Mouse (Mus musculus): ENCODE measurements around the gene Tmem184b. TPM values are rescaled to one million over a fixed set of nuclear protein-coding genes. Genes with fewer than 3 reads are reported as not detected.

Gene Tmem184b
- total and polyA plus RNA-seq, 3 experiments, result 38.7 to 83.1 (median 42.9) TPM

DNA sequence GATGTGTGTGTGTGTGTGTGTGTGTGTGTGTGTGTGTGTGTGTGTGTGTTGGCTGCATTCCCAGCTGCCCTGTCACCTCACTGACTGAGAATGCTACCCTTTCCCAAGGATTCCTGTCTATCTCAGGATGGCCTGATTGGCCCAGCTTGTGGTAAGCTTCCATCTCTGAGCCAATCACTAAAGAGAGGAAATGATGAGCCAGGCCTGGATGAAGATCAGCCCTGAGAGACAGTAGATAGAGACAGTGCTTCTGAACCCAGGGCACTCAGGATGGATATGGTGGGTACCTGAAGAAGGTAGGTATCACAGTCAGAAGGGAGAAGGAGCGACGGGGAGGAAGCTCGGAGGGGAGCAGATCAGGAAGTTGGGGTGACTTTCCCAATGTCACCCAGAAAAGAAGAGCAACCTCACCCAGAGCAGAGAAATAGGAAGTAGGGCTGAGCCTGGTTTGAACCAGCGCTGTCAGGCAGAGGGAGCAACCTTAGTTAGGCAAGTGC, 5.8 kb upstream of the Tmem184b start:
- H3K36me3 ChIP-seq (ENCODE audit: control insufficient read depth, insufficient read depth, low read length), result no peaks in the 10 kb centered on the region
- no peak for DNase-seq
- H3K4me3 ChIP-seq, result no peak overlapping the region
- no peaks in the 10 kb centered on the region for H3K27me3 ChIP-seq (ENCODE audit: control insufficient read depth, insufficient read depth, low read length)
- intact Hi-C loops (cut with DNase I), result no loop called here
- TF ChIP-seq POLR2A (IDR thresholded peaks at IDR 0.05; ENCODE audit: insufficient read depth, low read depth, low read length) (no peak), CTCF (IDR thresholded peaks at IDR 0.05) (no peak), EP300 (IDR thresholded peaks at IDR 0.05; ENCODE audit: insufficient read depth, low read depth, low read length) (no peak)
- WGBS, result 74% methylated on average over 4 of the region's 4 CpGs
- H3K9ac ChIP-seq (ENCODE audit: low read depth, low read length), result no peak overlapping the region
- no peaks in the 10 kb centered on the region; the same call in 1 of the 2 replicates for H3K4me1 ChIP-seq (ENCODE audit: control insufficient read depth, insufficient read depth, low read length)
- no peaks in the 10 kb centered on the region for H3K79me2 ChIP-seq (replicated peaks; ENCODE audit: control insufficient read depth, insufficient read depth, low read length)
- no peak overlapping the region for H3K27ac ChIP-seq

GRCm38 (mm10) chr15:79406564-79406963, 3.2 kb upstream of the Tmem184b start:
- H3K27ac ChIP-seq, result no peak overlapping the region
- no peaks in the 10 kb centered on the region for H3K27me3 ChIP-seq (ENCODE audit: control insufficient read depth, insufficient read depth, low read length)
- intact Hi-C loops (cut with DNase I), result no loop called here
- no peak overlapping the region for H3K4me3 ChIP-seq
- peaks cover 5% of the 10 kb centered on the region for H3K79me2 ChIP-seq (replicated peaks; ENCODE audit: control insufficient read depth, insufficient read depth, low read length)
- H3K9ac ChIP-seq (ENCODE audit: low read depth, low read length), result no peak overlapping the region
- 84% methylated on average over 4 of the region's 4 CpGs for WGBS
- TF ChIP-seq POLR2A (IDR thresholded peaks at IDR 0.05; ENCODE audit: insufficient read depth, low read depth, low read length) (no peak), EP300 (IDR thresholded peaks at IDR 0.05; ENCODE audit: insufficient read depth, low read depth, low read length) (no peak), CTCF (IDR thresholded peaks at IDR 0.05) (no peak)
- no peaks in the 10 kb centered on the region for H3K36me3 ChIP-seq (ENCODE audit: control insufficient read depth, insufficient read depth, low read length)
- peaks cover 7% of the 10 kb centered on the region for H3K4me1 ChIP-seq (ENCODE audit: control insufficient read depth, insufficient read depth, low read length)
- DNase-seq, result no peak

DNA sequence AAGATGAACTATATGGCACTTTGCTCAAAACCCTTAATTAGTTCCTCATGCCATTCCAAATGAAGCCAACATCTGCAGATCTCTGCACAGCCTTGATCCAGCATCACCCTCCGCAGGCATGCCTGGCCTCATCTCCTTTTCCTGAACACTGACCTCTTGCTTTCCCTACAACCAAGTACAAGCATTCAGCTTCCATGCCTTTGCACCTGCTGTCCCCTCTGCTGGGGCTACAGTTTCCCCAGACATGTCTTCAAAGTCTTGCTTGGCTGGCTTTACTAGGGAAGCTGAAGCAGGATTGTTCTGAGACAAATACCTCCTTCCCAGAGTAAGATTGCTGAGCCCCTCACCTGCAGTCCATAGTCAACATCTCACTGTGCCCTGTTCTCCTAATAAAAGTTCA, 908 bp upstream of the Tmem184b start:
- intact Hi-C loops (cut with DNase I), result no loop called here
- WGBS, result 90% methylated on average over 1 of the region's 1 CpGs
- no peak overlapping the region for H3K4me3 ChIP-seq

GRCm38 (mm10) chr15:79403763-79404210, 418 bp upstream of the Tmem184b start:
- 22% methylated on average over 9 of the region's 9 CpGs for WGBS

More for the DNA sequence above, 908 bp upstream of the Tmem184b start:
- no peaks in the 10 kb centered on the region for H3K27me3 ChIP-seq (ENCODE audit: control insufficient read depth, insufficient read depth, low read length)
- no peak for TF ChIP-seq CTCF (IDR thresholded peaks at IDR 0.05)
- TF ChIP-seq EP300 (IDR thresholded peaks at IDR 0.05; ENCODE audit: insufficient read depth, low read depth, low read length), result no peak
- TF ChIP-seq POLR2A (IDR thresholded peaks at IDR 0.05; ENCODE audit: insufficient read depth, low read depth, low read length), result no peak
- peaks cover 23% of the 10 kb centered on the region for H3K4me1 ChIP-seq (ENCODE audit: control insufficient read depth, insufficient read depth, low read length)
- no peak overlapping the region for H3K27ac ChIP-seq
- no peak for DNase-seq
- no peaks in the 10 kb centered on the region; the same call in 1 of the 2 replicates for H3K36me3 ChIP-seq (ENCODE audit: control insufficient read depth, insufficient read depth, low read length)
- peaks cover 7% of the 10 kb centered on the region for H3K79me2 ChIP-seq (replicated peaks; ENCODE audit: control insufficient read depth, insufficient read depth, low read length)
- H3K9ac ChIP-seq (ENCODE audit: low read depth, low read length), result no peak overlapping the region

DNA sequence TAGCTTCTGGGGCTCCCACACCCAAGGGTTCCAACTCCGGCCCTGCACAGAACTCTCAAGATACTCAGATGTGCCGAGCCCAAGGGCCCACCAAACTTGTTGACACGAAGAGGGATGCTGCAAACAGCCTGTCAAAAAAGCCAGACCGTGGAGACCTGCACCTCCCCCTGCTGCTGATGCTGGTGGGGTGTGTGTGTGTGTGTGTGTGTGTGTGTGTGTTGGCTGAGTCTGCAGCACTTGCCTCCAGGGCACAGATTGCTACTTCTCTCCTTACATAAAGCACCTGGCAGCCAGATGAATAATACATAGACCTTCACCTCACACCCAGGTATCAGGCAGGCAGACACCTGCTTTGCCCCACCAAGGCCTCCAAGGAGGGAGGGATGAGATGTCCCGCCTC, 1.2 kb downstream of the Tmem184b start:
- H3K27ac ChIP-seq, result peak overlapping the region; percentile 97
- no peaks in the 10 kb centered on the region; the same call in 1 of the 2 replicates for H3K36me3 ChIP-seq (ENCODE audit: control insufficient read depth, insufficient read depth, low read length)
- intact Hi-C loops (cut with DNase I), result no loop called here
- TF ChIP-seq POLR2A (IDR thresholded peaks at IDR 0.05; ENCODE audit: insufficient read depth, low read depth, low read length), result no peak
- no peak for TF ChIP-seq CTCF (IDR thresholded peaks at IDR 0.05)
- TF ChIP-seq EP300 (IDR thresholded peaks at IDR 0.05; ENCODE audit: insufficient read depth, low read depth, low read length), result no peak
- peak overlapping the region; percentile 96 for H3K9ac ChIP-seq (ENCODE audit: low read depth, low read length)
- 20% methylated on average over 5 of the region's 5 CpGs for WGBS
- H3K4me3 ChIP-seq, result peak overlapping the region; percentile 97
- DNase-seq, result no peak
- H3K79me2 ChIP-seq (replicated peaks; ENCODE audit: control insufficient read depth, insufficient read depth, low read length), result peaks cover 9% of the 10 kb centered on the region
- H3K4me1 ChIP-seq (ENCODE audit: control insufficient read depth, insufficient read depth, low read length), result peaks cover 29% of the 10 kb centered on the region
- H3K27me3 ChIP-seq (ENCODE audit: control insufficient read depth, insufficient read depth, low read length), result no peaks in the 10 kb centered on the region

More at GRCm38 (mm10) chr15:79403763-79404210, 418 bp upstream of the Tmem184b start:
- no peak for DNase-seq
- TF ChIP-seq POLR2A (IDR thresholded peaks at IDR 0.05; ENCODE audit: insufficient read depth, low read depth, low read length), result no peak
- TF ChIP-seq CTCF (IDR thresholded peaks at IDR 0.05), result no peak
- TF ChIP-seq EP300 (IDR thresholded peaks at IDR 0.05; ENCODE audit: insufficient read depth, low read depth, low read length), result no peak
- Histone ChIP-seq H3K36me3 (ENCODE audit: control insufficient read depth, insufficient read depth, low read length) (no peaks in the 10 kb centered on the region; the same call in 1 of the 2 replicates), H3K4me1 (ENCODE audit: control insufficient read depth, insufficient read depth, low read length) (peaks cover 25% of the 10 kb centered on the region), H3K27me3 (ENCODE audit: control insufficient read depth, insufficient read depth, low read length) (no peaks in the 10 kb centered on the region), H3K27ac (peak overlapping the region; percentile 97), H3K79me2 (replicated peaks; ENCODE audit: control insufficient read depth, insufficient read depth, low read length) (peaks cover 7% of the 10 kb centered on the region), H3K4me3 (peak overlapping the region; percentile 97), H3K9ac (ENCODE audit: low read depth, low read length) (peak overlapping the region; percentile 91)
- intact Hi-C loops (cut with DNase I), result loop anchor here (1.0 kb wide), 1 partner anchor 39 kb away; no protein-coding TSS in a partner anchor

GRCm38 (mm10) chr15:79400975-79401365, 2.4 kb downstream of the Tmem184b start:
- no peak overlapping the region; the same call in none of the 2 replicates for H3K4me3 ChIP-seq
- peaks cover 30% of the 10 kb centered on the region for H3K4me1 ChIP-seq (ENCODE audit: control insufficient read depth, insufficient read depth, low read length)
- peaks cover 9% of the 10 kb centered on the region for H3K79me2 ChIP-seq (replicated peaks; ENCODE audit: control insufficient read depth, insufficient read depth, low read length)
- DNase-seq, result peak in 1 of 2 experiments; percentile 72
- H3K36me3 ChIP-seq (ENCODE audit: control insufficient read depth, insufficient read depth, low read length), result no peaks in the 10 kb centered on the region; the same call in 1 of the 2 replicates
- intact Hi-C loops (cut with DNase I), result no loop called here
- TF ChIP-seq EP300 (IDR thresholded peaks at IDR 0.05; ENCODE audit: insufficient read depth, low read depth, low read length) (no peak), CTCF (IDR thresholded peaks at IDR 0.05) (no peak), POLR2A (IDR thresholded peaks at IDR 0.05; ENCODE audit: insufficient read depth, low read depth, low read length) (no peak)
- 13% methylated on average over 7 of the region's 7 CpGs for WGBS
- H3K27ac ChIP-seq, result peak overlapping the region; percentile 82
- H3K27me3 ChIP-seq (ENCODE audit: control insufficient read depth, insufficient read depth, low read length), result no peaks in the 10 kb centered on the region
- peak overlapping the region; percentile 27 for H3K9ac ChIP-seq (ENCODE audit: low read depth, low read length)

Data from heart, adult 2 months (tissue).